Mouse (Mus musculus) ES-Bruce4 (cell line): ENCODE data around the gene Rgs12. TPM values are rescaled to one million over a fixed set of nuclear protein-coding genes. Genes with fewer than 3 reads are reported as not detected.

Source experiments
- H3K27ac ChIP-seq: 2 replicates; pipeline ENCODE4 v1.5.1; 2012; ENCODE audit warnings: low read length, inconsistent platforms; ENCODE audit not compliant: insufficient read depth
- H3K27me3 ChIP-seq: 2 replicates; pipeline ENCODE4 v1.6.1; 2012; ENCODE audit warnings: mild to moderate bottlenecking, low read length, inconsistent platforms; ENCODE audit not compliant: control insufficient read depth, poor library complexity, insufficient read depth, severe bottlenecking
- H3K36me3 ChIP-seq: 2 replicates; pipeline ENCODE4 v1.6.1; 2012; ENCODE audit warnings: inconsistent platforms, mild to moderate bottlenecking, low read length, moderate library complexity; ENCODE audit not compliant: control insufficient read depth, poor library complexity, insufficient read depth, severe bottlenecking
- H3K4me1 ChIP-seq: one replicate; pipeline ENCODE4 v1.8.1; 2011; ENCODE audit warnings: low read length; ENCODE audit not compliant: control insufficient read depth, insufficient read depth
- H3K4me3 ChIP-seq: 2 replicates; pipeline ENCODE4 v1.5.1; 2011; ENCODE audit warnings: low read depth, mild to moderate bottlenecking, low read length
- H3K9ac ChIP-seq: 2 replicates; pipeline ENCODE4 v1.6.1; 2012; ENCODE audit warnings: low read depth, mild to moderate bottlenecking, inconsistent platforms; ENCODE audit not compliant: poor library complexity, severe bottlenecking
- H3K9me3 ChIP-seq: replicated peaks from 2 replicates; pipeline ENCODE4 v1.6.1; 2012; ENCODE audit warnings: mild to moderate bottlenecking, low read length, inconsistent platforms; ENCODE audit not compliant: control insufficient read depth, poor library complexity, insufficient read depth, severe bottlenecking
- CTCF ChIP-seq: IDR thresholded peaks from one replicate; pipeline ENCODE4 v1.8.1; 2011; ENCODE audit warnings: low read depth, low read length
- EP300 ChIP-seq: IDR thresholded peaks from 2 replicates; pipeline ENCODE4 v1.6.1; 2011; ENCODE audit warnings: low read depth, low read length; ENCODE audit not compliant: insufficient read depth
- POLR2A ChIP-seq: IDR thresholded peaks from one replicate; pipeline ENCODE4 v1.8.1; 2011; ENCODE audit warnings: low read length; ENCODE audit not compliant: insufficient read depth
- polyA plus RNA-seq: library from polyadenylated mRNA; stranded (reverse); fragments of >200 nt; gene quantifications from 2 replicates; pipeline ENCODE4 v1.2.4, GENCODE M21; 2011; ENCODE audit warnings: low read depth; ENCODE audit not compliant: missing spikeins, insufficient read depth, insufficient read length

Rgs12 gene
- polyA plus RNA-seq, 1 experiment = 23.4 TPM

DNA sequence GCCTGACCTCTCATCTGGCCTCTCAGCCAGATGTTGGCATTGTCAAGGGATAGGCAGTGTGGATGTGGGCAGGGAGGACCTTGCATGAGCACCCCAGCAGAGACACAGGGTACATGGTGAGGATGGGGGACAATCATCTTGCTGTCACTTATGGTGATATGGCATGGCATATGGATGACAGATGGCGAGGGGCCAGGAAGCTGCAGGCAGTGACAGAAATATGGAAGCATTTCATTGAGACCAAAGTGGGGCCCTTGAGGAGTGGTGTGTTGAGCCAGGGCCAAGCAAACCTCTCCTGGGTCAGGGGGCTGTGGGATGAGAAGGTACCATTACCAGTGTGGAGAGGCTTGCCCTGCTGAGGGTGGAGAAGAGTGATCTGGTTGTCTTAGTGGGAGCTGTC lies 127.1 kb downstream of the Rgs12 start:
- Histone ChIP-seq H3K9ac (no peak overlapping the region), H3K4me3 (no peak overlapping the region), H3K27ac (no peak overlapping the region), H3K4me1 (no peaks in the 10 kb centered on the region), H3K36me3 (no peaks in the 10 kb centered on the region), H3K27me3 (no peaks in the 10 kb centered on the region), H3K9me3 (no peaks in the 10 kb centered on the region)
- no peak for TF ChIP-seq POLR2A
- TF ChIP-seq CTCF = no peak
- TF ChIP-seq EP300 = no peak

DNA sequence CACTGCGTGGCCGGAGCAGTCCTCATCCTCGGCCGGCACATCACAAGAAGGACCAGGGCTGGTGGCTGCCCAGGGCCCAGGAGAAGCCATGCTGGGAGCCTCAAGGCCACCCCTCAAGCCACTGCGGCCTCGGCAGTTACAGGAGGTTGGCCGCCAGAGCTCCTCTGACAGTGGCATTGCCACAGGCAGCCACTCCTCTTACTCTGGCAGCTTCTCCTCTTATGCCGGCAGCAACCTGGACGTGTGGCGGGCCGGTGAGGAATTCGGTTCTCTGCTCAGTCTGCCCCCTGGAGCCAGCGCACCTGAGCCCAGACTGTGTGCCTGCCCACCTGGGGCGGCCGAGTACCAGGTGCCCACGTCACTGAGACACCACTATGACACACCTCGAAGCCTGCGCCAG lies 129.9 kb downstream of the Rgs12 start:
- H3K4me1 ChIP-seq = no peaks in the 10 kb centered on the region
- no peak overlapping the region for H3K9ac ChIP-seq
- no peak for TF ChIP-seq CTCF
- TF ChIP-seq POLR2A = no peak
- TF ChIP-seq EP300 = no peak
- no peak overlapping the region for H3K27ac ChIP-seq
- H3K36me3 ChIP-seq = no peaks in the 10 kb centered on the region
- H3K27me3 ChIP-seq = no peaks in the 10 kb centered on the region
- H3K9me3 ChIP-seq = no peaks in the 10 kb centered on the region
- peak overlapping the region; percentile 32 for H3K4me3 ChIP-seq

DNA sequence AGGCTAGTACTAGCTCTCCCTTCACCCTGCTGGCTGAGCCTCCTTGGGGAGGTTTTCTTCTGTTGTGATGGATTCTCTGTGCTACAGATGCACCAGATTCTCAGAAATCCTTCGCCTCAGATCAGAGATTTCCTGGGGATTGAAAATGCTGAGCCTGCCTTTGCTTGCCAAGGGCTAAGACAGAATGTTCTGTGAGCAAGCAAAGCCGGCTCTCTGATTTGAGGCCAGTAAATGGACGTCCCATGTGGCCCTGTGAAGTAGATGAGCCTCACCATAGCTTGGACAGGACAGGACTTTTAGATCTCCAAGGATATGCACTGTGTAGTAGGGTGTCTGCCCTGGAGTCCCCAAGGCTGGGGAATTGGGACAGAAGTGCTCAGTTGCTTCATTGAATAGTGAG lies 135.7 kb downstream of the Rgs12 start:
- no peaks in the 10 kb centered on the region for H3K36me3 ChIP-seq
- no peak overlapping the region for H3K27ac ChIP-seq
- H3K27me3 ChIP-seq = no peaks in the 10 kb centered on the region
- H3K9ac ChIP-seq = no peak overlapping the region
- H3K9me3 ChIP-seq = no peaks in the 10 kb centered on the region
- no peaks in the 10 kb centered on the region for H3K4me1 ChIP-seq
- no peak overlapping the region for H3K4me3 ChIP-seq
- TF ChIP-seq EP300 = no peak
- no peak for TF ChIP-seq CTCF
- no peak for TF ChIP-seq POLR2A

DNA sequence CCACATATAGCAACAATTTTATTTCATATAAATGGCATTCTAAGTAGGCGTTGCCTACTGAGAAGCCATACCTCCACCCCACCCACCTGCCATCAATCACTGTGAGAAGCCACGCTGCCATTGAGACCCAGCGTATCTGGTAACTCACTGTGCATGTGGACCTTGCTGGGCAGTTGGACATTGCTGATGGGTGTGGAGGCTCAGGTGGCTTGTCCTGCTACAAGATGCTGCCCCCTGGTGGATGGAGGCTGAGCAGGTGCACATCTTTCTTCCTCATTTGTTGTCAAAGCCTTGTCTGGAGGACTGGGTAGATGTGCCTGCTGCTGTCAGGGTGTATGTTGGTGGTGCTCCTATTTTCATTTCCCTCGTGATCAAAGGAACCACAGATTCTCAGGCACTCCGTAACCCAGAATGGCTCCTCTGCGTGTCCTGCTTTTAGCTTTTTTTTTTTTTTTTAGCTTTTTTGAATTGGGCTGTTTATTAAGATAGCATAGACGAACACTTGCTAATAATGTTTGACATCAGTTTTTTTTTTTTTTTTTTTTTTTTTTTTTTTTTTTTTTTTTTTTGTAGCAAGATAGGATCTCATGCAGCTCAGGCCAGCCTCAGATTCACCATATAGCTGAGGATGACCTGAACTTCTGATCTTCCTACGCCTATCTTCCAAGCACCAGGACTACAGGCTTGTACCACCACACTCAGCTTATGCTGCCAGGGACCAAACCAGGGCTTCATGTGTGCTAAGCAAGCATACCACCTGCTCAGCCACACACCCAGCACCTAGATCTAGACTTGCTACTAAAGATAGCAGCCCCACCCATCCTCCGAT lies 139.8 kb downstream of the Rgs12 start:
- H3K9me3 ChIP-seq = no peaks in the 10 kb centered on the region
- H3K4me3 ChIP-seq = no peak overlapping the region
- peak; percentile 98 for TF ChIP-seq CTCF
- TF ChIP-seq EP300 = no peak
- no peak for TF ChIP-seq POLR2A
- no peaks in the 10 kb centered on the region for H3K4me1 ChIP-seq
- no peaks in the 10 kb centered on the region for H3K27me3 ChIP-seq
- H3K36me3 ChIP-seq = peaks cover 7% of the 10 kb centered on the region
- H3K27ac ChIP-seq = no peak overlapping the region
- H3K9ac ChIP-seq = no peak overlapping the region

Other genes starting within 250 kb of the Rgs12 start
- 42.1 and 42.3 TPM in 2 replicates for gene Htt, start 187.7 kb upstream of the Rgs12 start, polyA plus RNA-seq
- gene Msantd1, start 41.4 kb upstream of the Rgs12 start, polyA plus RNA-seq = 1.4 TPM in 1 of 2 replicates, not detected in the other
- gene Hgfac, start 92.1 kb downstream of the Rgs12 start, polyA plus RNA-seq = 1.1 TPM in 1 of 2 replicates, not detected in the other
- 0.26 TPM in 1 of 2 replicates, not detected in the other for gene Dok7, start 107.3 kb downstream of the Rgs12 start, polyA plus RNA-seq
- 115 and 127 TPM in 2 replicates for gene Lrpap1, start 156.3 kb downstream of the Rgs12 start, polyA plus RNA-seq